Mouse (Mus musculus) embryonic facial prominence, embryonic 14.5 days (tissue): ENCODE measurements at regions not wholly inside any gene's neighbourhood (a gene's known extent, or its start where the extent isn't known, plus 50 kb on each side); places are given as distances from the start of the nearest gene placed in this dataset.

Experiments
- ATAC-seq: fragments of 200-750 bp; cut with Nextera tagmentation; 2 replicates; pipeline ENCODE4 v1.8.0; 2017; ENCODE audit warnings: low read depth, moderate number of reproducible peaks, moderate TSS enrichment
- DNase-seq: peaks from one replicate; pipeline ENCODE4 v3.0.0-alpha.2; 2015; ENCODE audit warnings: low spot score
- H3K27ac ChIP-seq: fragments of 300-500 bp; sonication (generic); replicated peaks from 2 replicates; pipeline ENCODE4 v1.5.1; 2014; ENCODE audit warnings: low read depth, mild to moderate bottlenecking, low read length, moderate library complexity
- H3K27me3 ChIP-seq: fragments of 300-500 bp; sonication (generic); replicated peaks from 2 replicates; pipeline ENCODE4 v1.6.1; 2014; ENCODE audit warnings: low read length; ENCODE audit not compliant: control insufficient read depth, insufficient read depth
- H3K36me3 ChIP-seq: fragments of 300-500 bp; sonication (generic); 2 replicates; pipeline ENCODE4 v1.6.1; 2014; ENCODE audit warnings: low read length, mixed read lengths; ENCODE audit not compliant: control insufficient read depth, insufficient read depth
- H3K4me1 ChIP-seq: fragments of 300-500 bp; sonication (generic); 2 replicates; pipeline ENCODE4 v1.6.1; 2014; ENCODE audit warnings: antibody characterized with exemption, low read length; ENCODE audit not compliant: control insufficient read depth, insufficient read depth
- H3K4me2 ChIP-seq: fragments of 300-500 bp; sonication (generic); 2 replicates; pipeline ENCODE4 v1.6.1; 2014; ENCODE audit warnings: low read depth, mild to moderate bottlenecking, low read length, moderate library complexity, mixed read lengths
- H3K4me3 ChIP-seq: fragments of 300-500 bp; sonication (generic); 2 replicates; pipeline ENCODE4 v1.5.1; 2014; ENCODE audit warnings: low read depth, mild to moderate bottlenecking, low read length
- H3K9ac ChIP-seq: fragments of 300-500 bp; sonication (generic); 2 replicates; pipeline ENCODE4 v1.6.1; 2014; ENCODE audit warnings: low read depth, mild to moderate bottlenecking, low read length, moderate library complexity, mixed read lengths
- H3K9me3 ChIP-seq: fragments of 300-500 bp; sonication (generic); 2 replicates; pipeline ENCODE4 v1.6.1; 2016; ENCODE audit warnings: low read length; ENCODE audit not compliant: control insufficient read depth
- WGBS: fragments of 180-500 bp; shearing (Covaris S2); extraction: QIAGEN DNeasy Blood & Tissue Kit; methylation state at CpG from one replicate; pipeline ENCODE4 v1.1.7; 2014; 5-methylcytosine and 5-hydroxymethylcytosine counted together

- ATAC-seq (no peak), DNase-seq (no peak)
- 85% methylated on average over 2 of the region's 2 CpGs for WGBS
- no peaks in the 10 kb centered on the region for H3K9me3 ChIP-seq
- H3K36me3 ChIP-seq: no peaks in the 10 kb centered on the region
- H3K4me3 ChIP-seq: no peak overlapping the region
- H3K27ac ChIP-seq: no peak overlapping the region
- no peak overlapping the region for H3K4me2 ChIP-seq
- H3K4me1 ChIP-seq: no peaks in the 10 kb centered on the region
- no peak overlapping the region for H3K9ac ChIP-seq
- H3K27me3 ChIP-seq: no peaks in the 10 kb centered on the region
Measured at GRCm38 (mm10) chr3:102574320-102574719, 104.6 kb downstream of the Ngf start.

- H3K27ac ChIP-seq: no peak overlapping the region
- H3K4me1 ChIP-seq: no peaks in the 10 kb centered on the region
- WGBS: 89% methylated on average over 2 of the region's 2 CpGs
- H3K4me2 ChIP-seq: no peak overlapping the region
- H3K9me3 ChIP-seq: no peaks in the 10 kb centered on the region
- ATAC-seq (no peak), DNase-seq (no peak)
- no peak overlapping the region for H3K4me3 ChIP-seq
- H3K27me3 ChIP-seq: no peaks in the 10 kb centered on the region
- H3K9ac ChIP-seq: no peak overlapping the region
- no peaks in the 10 kb centered on the region for H3K36me3 ChIP-seq
Measured at GRCm38 (mm10) chr3:102576896-102577295, 107.2 kb downstream of the Ngf start.

GRCm38 (mm10) chr3:102581830-102582229 lies 112.1 kb downstream of the Ngf start:
- no peaks in the 10 kb centered on the region for H3K4me1 ChIP-seq
- H3K27ac ChIP-seq: no peak overlapping the region
- no peaks in the 10 kb centered on the region for H3K36me3 ChIP-seq
- ATAC-seq (no peak), DNase-seq (no peak)
- H3K4me3 ChIP-seq: no peak overlapping the region
- H3K9me3 ChIP-seq: no peaks in the 10 kb centered on the region
- H3K9ac ChIP-seq: no peak overlapping the region
- no peak overlapping the region for H3K4me2 ChIP-seq
- 83% methylated on average over 3 of the region's 3 CpGs for WGBS
- H3K27me3 ChIP-seq: no peaks in the 10 kb centered on the region

GRCm38 (mm10) chr3:102585136-102585535 lies 115.4 kb downstream of the Ngf start:
- WGBS: 86% methylated on average over 2 of the region's 2 CpGs
- Histone ChIP-seq H3K27ac (no peak overlapping the region), H3K27me3 (no peaks in the 10 kb centered on the region), H3K4me3 (no peak overlapping the region), H3K4me1 (no peaks in the 10 kb centered on the region), H3K9ac (no peak overlapping the region), H3K4me2 (no peak overlapping the region), H3K36me3 (no peaks in the 10 kb centered on the region), H3K9me3 (no peaks in the 10 kb centered on the region)
- DNase-seq (no peak), ATAC-seq (no peak)

- no peak for DNase-seq
- H3K9me3 ChIP-seq: no peaks in the 10 kb centered on the region
- no peaks in the 10 kb centered on the region for H3K4me1 ChIP-seq
- 54% methylated on average over 5 of the region's 5 CpGs for WGBS
- H3K36me3 ChIP-seq: no peaks in the 10 kb centered on the region
- H3K9ac ChIP-seq: no peak overlapping the region
- H3K4me2 ChIP-seq: no peak overlapping the region
- H3K4me3 ChIP-seq: no peak overlapping the region
- no peak for ATAC-seq
- no peak overlapping the region for H3K27ac ChIP-seq
- H3K27me3 ChIP-seq: no peaks in the 10 kb centered on the region
Measured at GRCm38 (mm10) chr3:102586221-102586620, 116.5 kb downstream of the Ngf start.

GRCm38 (mm10) chr3:102592041-102592440 lies 122.3 kb downstream of the Ngf start:
- no peaks in the 10 kb centered on the region for H3K36me3 ChIP-seq
- 85% methylated on average over 7 of the region's 7 CpGs for WGBS
- no peak overlapping the region for H3K27ac ChIP-seq
- H3K4me1 ChIP-seq: peaks cover 5% of the 10 kb centered on the region
- no peak for ATAC-seq
- H3K9me3 ChIP-seq: no peaks in the 10 kb centered on the region
- no peak overlapping the region for H3K4me2 ChIP-seq
- no peak for DNase-seq
- no peak overlapping the region for H3K4me3 ChIP-seq
- H3K9ac ChIP-seq: no peak overlapping the region
- no peaks in the 10 kb centered on the region for H3K27me3 ChIP-seq

- Histone ChIP-seq H3K9ac (no peak overlapping the region), H3K27me3 (no peaks in the 10 kb centered on the region), H3K4me1 (peaks cover 10% of the 10 kb centered on the region), H3K4me3 (no peak overlapping the region), H3K4me2 (no peak overlapping the region), H3K36me3 (no peaks in the 10 kb centered on the region), H3K9me3 (no peaks in the 10 kb centered on the region), H3K27ac (no peak overlapping the region)
- 62% methylated on average over 4 of the region's 4 CpGs for WGBS
- DNase-seq (peak; percentile 63), ATAC-seq (no peak)
Measured at GRCm38 (mm10) chr3:102596944-102597551, 127.3 kb downstream of the Ngf start.

- ATAC-seq (no peak), DNase-seq (peak; percentile 48)
- Histone ChIP-seq H3K4me1 (peaks cover 10% of the 10 kb centered on the region), H3K4me3 (no peak overlapping the region), H3K4me2 (no peak overlapping the region), H3K27me3 (no peaks in the 10 kb centered on the region), H3K9me3 (no peaks in the 10 kb centered on the region), H3K36me3 (no peaks in the 10 kb centered on the region), H3K9ac (no peak overlapping the region), H3K27ac (0 out of 2 replicates have a peak overlapping the region, but pooled peaks have one; percentile 23)
- 59% methylated on average over 7 of the region's 7 CpGs for WGBS
Measured at GRCm38 (mm10) chr3:102599061-102599460, 129.3 kb downstream of the Ngf start.

GRCm38 (mm10) chr3:102602766-102603165 lies 131.6 kb upstream of the Tspan2 start:
- no peak overlapping the region for H3K9ac ChIP-seq
- H3K4me2 ChIP-seq: no peak overlapping the region
- DNase-seq: peak; percentile 43
- no peaks in the 10 kb centered on the region for H3K27me3 ChIP-seq
- 70% methylated on average over 13 of the region's 13 CpGs for WGBS
- no peak overlapping the region for H3K27ac ChIP-seq
- H3K9me3 ChIP-seq: no peaks in the 10 kb centered on the region
- no peak for ATAC-seq
- H3K4me3 ChIP-seq: no peak overlapping the region
- no peaks in the 10 kb centered on the region for H3K36me3 ChIP-seq
- H3K4me1 ChIP-seq: no peaks in the 10 kb centered on the region; the same call in 1 of the 2 replicates
